Mouse (Mus musculus): ENCODE measurements around the gene Cyth3.

- TF ChIP-seq CTCF (IDR thresholded peaks at IDR 0.05; ENCODE audit: insufficient read depth, low read length) (peak; percentile 87), POLR2A (IDR thresholded peaks at IDR 0.05; ENCODE audit: borderline replicate concordance, extremely low read depth, low read depth, low read length) (no peak)
These were observed 89.1 kb downstream of the Cyth3 start for GRCm38 (mm10) chr5:143711326-143711725.
